Mouse (Mus musculus) urinary bladder, postnatal 25 days (tissue): Measurements from ENCODE around the gene Ostc.

Source experiments
- DNase-seq: peaks from one replicate; pipeline ENCODE4 v3.0.0; 2022; ENCODE audit warnings: low spot score

Gene Ostc

GRCm38 (mm10) chr3:130710103-130710502 is 859 bp upstream of the Ostc start:
- no peak for DNase-seq

DNA sequence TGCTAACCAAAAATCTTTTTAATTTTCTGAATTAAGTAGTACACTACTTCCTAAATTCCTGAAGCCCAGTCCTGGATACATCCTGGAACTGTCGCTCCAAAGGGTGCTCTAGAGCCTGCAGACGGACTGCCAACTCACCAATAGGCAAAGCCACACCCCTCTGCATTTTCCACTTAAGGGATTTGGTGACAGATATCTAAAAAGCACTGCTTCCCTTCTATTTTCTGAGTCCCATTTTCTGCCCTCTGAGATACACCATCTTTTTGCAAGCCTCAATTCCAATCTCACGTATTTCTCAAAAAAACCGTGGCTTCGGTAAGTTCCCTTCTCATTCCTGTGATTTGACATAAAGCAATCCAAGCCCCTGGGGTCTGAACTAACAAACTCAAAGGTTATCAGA is 715 bp downstream of the Ostc start:
- DNase-seq: no peak

GRCm38 (mm10) chr3:130702289-130702688 is 7.0 kb downstream of the Ostc start:
- DNase-seq: no peak

DNA sequence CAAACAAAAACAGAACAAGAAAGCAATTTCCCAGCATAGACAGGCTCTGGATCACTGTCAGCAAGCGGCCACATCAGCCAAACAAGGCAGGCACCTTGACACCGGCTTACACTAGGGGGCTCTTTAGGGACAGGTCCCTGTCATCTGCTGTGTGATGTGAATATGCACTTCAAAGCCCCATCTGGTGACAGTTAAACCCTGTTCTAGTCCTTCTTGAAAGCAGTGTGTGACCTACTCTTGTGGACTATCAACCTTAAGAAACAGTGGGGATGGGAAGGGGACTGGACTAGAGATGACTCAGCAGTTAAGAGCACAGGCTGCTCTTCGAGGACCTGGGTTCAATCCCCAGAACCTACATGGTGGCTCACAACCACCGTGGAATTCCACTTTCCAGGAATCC is 11.6 kb downstream of the Ostc start:
- DNase-seq: no peak

- DNase-seq: no peak
Measured at GRCm38 (mm10) chr3:130694705-130695104, 14.5 kb downstream of the Ostc start.

- DNase-seq: no peak
Measured at GRCm38 (mm10) chr3:130694041-130694593, 15.1 kb downstream of the Ostc start.

DNA sequence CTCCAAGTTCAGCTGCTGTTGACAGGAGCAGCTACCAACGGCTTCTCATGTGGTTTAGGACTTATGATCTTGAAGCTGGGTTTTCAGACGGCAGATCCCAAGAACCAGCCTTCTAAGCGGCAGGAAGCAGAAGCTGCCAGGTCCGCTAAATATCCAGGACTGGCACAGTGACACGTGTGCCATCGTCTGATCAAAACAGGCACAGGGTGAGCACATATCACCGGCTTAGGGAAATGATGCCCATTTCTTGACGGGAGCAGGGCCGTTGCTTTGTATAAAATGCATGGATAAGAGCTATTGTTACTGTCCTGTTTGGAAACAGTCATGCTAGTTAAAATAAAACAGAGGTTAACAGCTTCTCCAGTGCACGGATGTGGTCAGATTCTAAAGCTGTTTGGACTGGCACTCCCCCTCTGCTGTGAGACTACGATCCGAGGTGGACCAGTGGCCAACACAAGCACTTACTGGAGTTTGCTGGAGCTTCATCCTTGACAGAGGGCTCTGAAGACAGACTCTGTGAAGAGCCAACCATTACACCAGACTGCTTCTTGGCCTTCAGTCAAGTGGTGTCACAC is 17.6 kb downstream of the Ostc start:
- no peak for DNase-seq

GRCm38 (mm10) chr3:130690834-130691595 is 18.2 kb downstream of the Ostc start:
- DNase-seq: peak; percentile 8

DNA sequence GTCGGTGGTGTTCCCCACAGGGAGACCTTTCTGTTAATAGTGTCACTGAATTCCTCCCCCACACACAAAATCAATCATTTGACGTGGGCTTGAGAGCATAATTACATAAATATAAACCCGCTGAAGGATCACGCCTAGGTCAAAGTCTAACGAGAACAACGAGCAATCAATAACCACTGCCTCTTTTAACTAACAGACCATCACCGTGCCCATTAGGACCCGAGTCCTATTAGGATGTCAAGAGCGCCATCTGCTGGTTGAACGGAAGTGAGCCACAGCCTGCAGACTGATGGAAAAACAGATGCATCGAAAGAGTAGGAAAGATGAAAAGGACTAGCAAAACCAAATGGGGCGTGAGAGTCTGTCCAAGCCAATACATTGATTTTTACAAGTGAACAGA is 19.6 kb downstream of the Ostc start:
- peak; percentile 75 for DNase-seq

DNA sequence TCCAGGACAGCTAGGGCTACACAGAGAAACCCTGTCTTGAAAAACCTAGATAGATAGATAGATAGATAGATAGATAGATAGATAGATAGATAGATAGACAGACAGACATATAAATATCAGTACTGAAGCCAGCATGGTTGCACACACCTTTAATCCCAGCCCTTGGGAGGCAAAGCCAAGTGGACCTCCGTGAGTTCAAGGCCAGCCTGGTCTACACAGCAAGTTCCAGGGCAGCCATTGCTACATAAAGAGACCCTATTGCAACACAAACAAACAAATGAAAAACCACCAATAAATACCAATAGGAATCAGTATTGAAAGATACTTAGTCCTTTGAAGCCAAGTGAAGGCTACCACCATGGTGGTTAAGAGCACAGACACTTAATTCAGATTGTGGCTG is 22.2 kb downstream of the Ostc start:
- no peak for DNase-seq

DNA sequence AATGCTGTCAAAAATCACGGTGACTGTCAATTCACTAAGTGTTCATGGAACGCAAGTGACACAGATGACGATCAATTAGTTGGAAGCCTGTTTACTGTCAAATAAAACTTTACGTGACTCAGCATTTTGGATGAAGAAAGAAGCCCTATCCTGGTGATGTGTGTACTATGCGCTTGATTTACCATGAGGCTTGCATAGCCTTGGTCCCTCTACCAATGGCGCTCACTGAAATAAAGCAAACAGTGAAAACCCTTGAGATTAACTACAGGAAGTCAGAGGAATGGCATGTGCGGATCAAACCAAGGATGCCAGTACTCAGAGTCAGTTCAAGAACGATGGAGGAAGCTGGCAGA is 24.3 kb downstream of the Ostc start:
- DNase-seq: no peak

DNA sequence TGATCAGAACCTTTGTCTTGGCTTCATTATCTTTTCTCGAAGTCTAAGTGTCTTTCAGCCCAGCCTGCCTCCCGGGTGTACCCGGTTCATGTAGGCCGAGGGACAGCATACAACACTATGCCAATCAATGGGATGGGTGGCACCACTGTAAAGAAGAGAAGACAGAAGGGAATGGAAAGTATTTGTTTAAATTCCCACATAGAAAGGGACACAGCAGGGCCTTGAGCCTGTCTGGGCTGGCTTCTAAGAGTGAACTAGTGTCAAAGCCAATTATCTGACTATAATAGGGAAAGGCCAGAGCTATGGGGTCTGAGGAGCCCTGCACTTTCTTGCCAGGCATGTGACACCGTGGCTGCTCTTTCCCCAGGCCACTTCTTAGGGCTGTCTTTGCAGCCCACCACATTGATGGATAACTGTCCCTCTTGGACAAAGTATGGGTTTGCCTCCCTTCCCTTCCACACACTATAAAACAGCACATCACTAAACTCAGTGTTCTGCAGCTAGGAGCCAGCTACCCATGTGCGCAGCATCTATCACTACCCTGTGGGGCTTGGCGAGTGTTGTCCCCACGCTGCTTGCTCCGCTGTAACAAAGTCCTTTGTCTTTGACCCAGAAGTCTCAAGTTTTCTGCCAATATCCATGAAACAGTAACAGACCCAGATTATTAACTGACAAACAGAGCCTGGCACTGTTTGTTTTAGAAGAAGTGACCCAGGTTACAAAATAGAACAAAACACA is 24.8 kb downstream of the Ostc start:
- no peak for DNase-seq

DNA sequence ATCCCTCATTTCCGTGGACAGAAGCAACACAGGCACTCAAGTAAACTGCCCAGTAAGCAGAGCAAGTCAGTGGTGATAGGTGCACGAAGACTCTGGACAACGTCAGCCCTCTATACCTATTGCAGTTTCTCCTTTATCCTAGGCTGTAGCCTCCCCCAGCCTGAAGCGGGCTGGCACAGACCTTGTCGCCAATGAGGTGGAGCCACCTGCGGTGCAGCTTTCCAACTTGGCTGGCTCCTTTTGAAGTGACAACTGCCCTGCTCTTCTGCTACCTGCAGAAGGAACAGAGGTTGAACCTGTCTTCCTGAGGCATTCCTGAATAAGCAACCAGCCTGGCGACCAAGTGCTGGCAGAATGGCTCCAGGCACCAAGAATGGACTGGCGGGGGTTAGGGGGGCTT is 25.4 kb downstream of the Ostc start:
- DNase-seq: no peak

GRCm38 (mm10) chr3:130682183-130682582 is 27.1 kb downstream of the Ostc start:
- no peak for DNase-seq

DNA sequence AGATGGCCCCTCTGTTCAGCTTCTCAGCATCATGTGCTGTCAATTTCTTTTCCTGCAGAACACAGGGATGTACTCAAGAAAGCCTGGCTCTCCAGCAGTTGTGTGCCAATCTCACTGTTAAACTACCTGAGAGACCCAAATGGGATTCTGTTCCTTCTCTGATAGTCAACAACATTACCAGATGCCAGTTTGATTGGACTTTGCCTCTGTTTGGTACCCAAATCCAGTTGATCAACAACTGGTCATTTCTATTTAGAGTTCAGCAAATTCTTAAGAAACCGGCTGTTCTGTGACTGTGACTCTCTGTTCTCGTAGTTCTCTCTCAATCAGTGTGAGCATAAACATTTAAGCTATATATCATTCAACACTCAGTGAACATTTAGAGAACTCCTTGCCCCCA is 28.0 kb downstream of the Ostc start:
- DNase-seq: no peak

GRCm38 (mm10) chr3:130677671-130678460 is 31.4 kb downstream of the Ostc start:
- DNase-seq: no peak

DNA sequence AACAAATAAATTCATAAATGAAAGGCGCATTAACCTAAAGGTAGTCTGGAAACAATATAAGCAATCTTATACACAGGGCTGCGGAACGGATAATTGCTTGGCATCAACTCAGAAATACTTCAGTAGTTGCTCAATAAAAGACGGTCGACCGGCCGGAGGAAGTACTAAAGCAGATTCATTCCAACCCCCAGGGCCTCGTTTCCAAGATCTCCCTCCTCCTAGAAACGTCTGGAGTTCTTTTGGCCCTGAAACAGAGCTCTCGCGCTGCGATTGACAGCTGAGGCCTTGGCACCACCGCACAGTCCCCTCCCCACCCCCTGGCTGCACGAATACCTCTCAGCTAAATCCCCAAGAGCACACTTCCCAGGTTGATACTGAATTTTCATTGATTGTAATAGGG is 38.0 kb downstream of the Ostc start:
- DNase-seq: no peak

DNA sequence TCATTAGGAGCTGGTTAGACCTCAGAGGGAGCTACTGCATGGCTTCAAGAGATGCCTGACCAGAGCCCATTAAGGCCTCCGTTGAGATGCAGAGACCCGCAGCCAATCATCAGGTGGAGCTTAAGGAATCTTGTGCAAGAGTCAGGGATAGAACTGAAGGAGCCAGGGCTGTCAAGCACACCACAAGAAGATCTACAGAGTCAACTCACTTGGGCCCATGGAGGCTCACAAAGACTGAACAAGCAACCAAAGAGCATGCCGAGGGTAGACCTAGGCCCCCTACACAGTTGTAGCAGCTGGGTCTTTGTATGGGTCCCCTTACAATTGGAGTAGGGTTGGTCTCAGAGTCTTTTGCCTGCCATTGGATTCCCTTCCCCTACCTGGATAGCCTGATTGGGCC is 46.7 kb downstream of the Ostc start:
- no peak for DNase-seq

- no peak for DNase-seq
Measured at GRCm38 (mm10) chr3:130660619-130661018, 48.6 kb downstream of the Ostc start.

GRCm38 (mm10) chr3:130649569-130649968 is 59.7 kb downstream of the Ostc start:
- no peak for DNase-seq

DNA sequence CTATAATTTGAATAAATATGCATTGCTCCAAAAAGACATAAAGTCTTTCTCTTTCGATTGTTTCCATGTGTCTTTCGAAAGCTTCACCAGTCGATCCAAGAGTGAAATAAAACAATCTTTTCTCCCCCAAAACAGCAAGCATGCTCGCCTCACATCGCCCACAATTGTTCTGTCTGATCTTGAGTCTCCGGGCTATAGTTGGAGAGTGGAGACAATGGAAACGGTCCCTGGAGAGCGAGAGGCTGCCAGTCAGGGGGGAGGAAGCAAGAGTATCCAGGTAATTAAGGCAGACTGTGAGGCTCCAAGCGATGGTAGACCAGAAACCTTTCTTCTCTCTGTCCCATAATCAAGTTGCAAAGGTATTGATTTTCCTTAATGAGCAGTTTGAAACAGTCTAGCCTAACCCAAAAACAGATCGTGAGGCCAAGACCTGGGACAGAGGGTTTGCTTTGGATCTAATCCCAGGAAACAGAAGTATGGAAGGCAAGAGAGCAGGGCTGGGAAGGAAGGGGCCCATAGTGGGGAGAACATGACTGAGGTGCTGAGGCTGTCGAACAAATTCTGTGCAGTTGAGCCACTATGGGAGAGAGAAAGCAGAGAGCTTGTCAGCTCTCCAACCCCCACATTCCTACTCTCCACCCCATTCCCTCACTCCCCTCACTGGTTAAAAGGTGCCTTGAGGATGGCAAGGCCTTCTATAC is 63.0 kb downstream of the Ostc start:
- DNase-seq: no peak
